Mouse (Mus musculus) ovary, postnatal 10 days (tissue): ENCODE results near the gene Rnf24.

ENCODE experiments used
- DNase-seq: peaks from one replicate; pipeline ENCODE4 v3.0.0; 2022; ENCODE audit warnings: low spot score

Rnf24 gene

GRCm38 (mm10) chr2:131262680-131263670, 89.7 kb downstream of the Rnf24 start:
- no peak for DNase-seq

GRCm38 (mm10) chr2:131262213-131262672, 90.4 kb downstream of the Rnf24 start, which contains the start of gene Pank2:
TSS of gene Pank2 (plus strand) at chr2:131262495.
- peak; percentile 91 for DNase-seq

- DNase-seq = no peak
Observed at GRCm38 (mm10) chr2:131261481-131262212, 91.0 kb downstream of the Rnf24 start.

GRCm38 (mm10) chr2:131260544-131261307, 92.0 kb downstream of the Rnf24 start:
- DNase-seq = no peak

- DNase-seq = no peak
Observed at GRCm38 (mm10) chr2:131258693-131259092, 94.0 kb downstream of the Rnf24 start.

GRCm38 (mm10) chr2:131255738-131256137, 97.0 kb downstream of the Rnf24 start:
- DNase-seq = no peak

- no peak for DNase-seq
Observed at GRCm38 (mm10) chr2:131254329-131254713, 98.4 kb downstream of the Rnf24 start.

- no peak for DNase-seq
Observed at GRCm38 (mm10) chr2:131253681-131254328, 98.9 kb downstream of the Rnf24 start.
